Comparison of ENCODE assay signal across 20 mouse cellular contexts in genomic region chr7:35059467-35059866, GRCm38 (mm10). TPM values are rescaled to one million over a fixed set of nuclear protein-coding genes. Genes with fewer than 3 reads are reported as not detected.
A peak's percentile ranks its signal among the peaks of the same experiment; 100 is the strongest.
DNase-seq lines count a peak whose midpoint lies in the region; ATAC-seq and TF ChIP-seq lines count a peak whose summit lies in the region.
"Had no signal": no experiment of that assay in that cellular context is flagged by ENCODE, and none has a peak within 500 bp of the region (broad histone marks: within the 10 kb centered on the region; RNA-seq: fewer than 3 reads in every experiment).

No protein-coding gene starts in this region.

- H3K9me3 ChIP-seq in kidney, postnatal 0 days (replicated peaks; ENCODE audit: low read length) = no peaks in the 10 kb centered on the region
- H3K9me3 ChIP-seq: limb, embryonic 10.5 days; midbrain, embryonic 12.5 days; neural tube, embryonic 15.5 days had no signal

- H3K4me1 ChIP-seq in kidney, postnatal 0 days (replicated peaks; ENCODE audit: insufficient read depth, low read length) = peaks cover 10% of the 10 kb centered on the region

- H3K27ac ChIP-seq in kidney, postnatal 0 days = no peak overlapping the region
- H3K27ac ChIP-seq: heart, embryonic 13.5 days; left cerebral cortex, adult 2 months; limb, embryonic 10.5 days; macrophage; midbrain, embryonic 12.5 days; neural tube, embryonic 15.5 days had no signal

- no peak for ATAC-seq in kidney, postnatal 0 days (replicated peaks; ENCODE audit: low FRiP score, low read depth)
- ATAC-seq: forebrain, embryonic 14.5 days; inflammation-experienced regulatory T-cells, adult 6 months had no signal

- no peak for DNase-seq in kidney, postnatal 0 days (ENCODE audit: low spot score)
- DNase-seq in kidney, adult 8-10 months = no peak
- peak; percentile 46 for DNase-seq in testis, postnatal 14 days (ENCODE audit: low spot score)
- no peak for DNase-seq in testis, postnatal 10 days (ENCODE audit: low spot score)
- DNase-seq in ZHBTc4 (ENCODE audit: low read depth, low spot score) (peak; percentile 68), adipocyte (ENCODE audit: low spot score) (no peak)
- no peak for DNase-seq in frontal cortex, postnatal 10 days (ENCODE audit: low spot score in 2 of 2)
- DNase-seq: adrenal gland, adult 8-10 months; cerebellum, adult 11-12 months; heart, postnatal 4 days had no signal

- no peak overlapping the region for H3K4me3 ChIP-seq in kidney, postnatal 0 days (replicated peaks; ENCODE audit: low read depth, low read length)
- H3K4me3 ChIP-seq: erythroblast, embryonic 14.5 days; heart, embryonic 13.5 days; left cerebral cortex, adult 2 months; limb, embryonic 10.5 days; midbrain, embryonic 12.5 days; neural tube, embryonic 15.5 days had no signal

- no peak overlapping the region for H3K4me2 ChIP-seq in kidney, postnatal 0 days (ENCODE audit: low read length)
- H3K4me2 ChIP-seq: heart, embryonic 13.5 days; midbrain, embryonic 12.5 days; neural tube, embryonic 15.5 days had no signal

- no peak overlapping the region for H3K9ac ChIP-seq in kidney, postnatal 0 days (ENCODE audit: low read depth, low read length)
- H3K9ac ChIP-seq: heart, embryonic 13.5 days; midbrain, embryonic 12.5 days; neural tube, embryonic 15.5 days had no signal

- WGBS in kidney, postnatal 0 days = 76% methylated on average over 5 of the region's 5 CpGs

- peak; percentile 35; the same call in 1 of the 2 replicates for TF ChIP-seq CTCF in kidney, postnatal 0 days (IDR thresholded peaks at IDR 0.05; ENCODE audit: low read depth)

- no peaks in the 10 kb centered on the region for H3K27me3 ChIP-seq in kidney, postnatal 0 days (ENCODE audit: insufficient read depth, low read length)
- H3K27me3 ChIP-seq: CH12.LX; heart, embryonic 13.5 days; neural tube, embryonic 15.5 days had no signal

- no peaks in the 10 kb centered on the region for H3K36me3 ChIP-seq in kidney, postnatal 0 days (ENCODE audit: insufficient read depth, low read length)
- H3K36me3 ChIP-seq: heart, embryonic 13.5 days; limb, embryonic 10.5 days; midbrain, embryonic 12.5 days; neural tube, embryonic 15.5 days had no signal

RNA-seq across cellular contexts. Expression of gene Cebpg, which starts 3.1 kb away (rescaled TPM):
- 30.8 and 32.4 TPM in 2 replicates for polyA plus RNA-seq in kidney, postnatal 0 days (2015; fragmentation: Nextera tagmentation; extraction: Ambion mirVana)

RNA-seq across cellular contexts. Expression of gene Cebpa, which starts 59.6 kb away (rescaled TPM):
- polyA plus RNA-seq in kidney, postnatal 0 days (2015; fragmentation: Nextera tagmentation; extraction: Ambion mirVana) = 1.9 and 2.3 TPM in 2 replicates

Comparison
In these comparisons a context has a peak if more than half of its experiments do, and no peak if none do; other contexts are left out.
1. DNase-seq: peak in testis, postnatal 14 days (single experiment) and ZHBTc4 (single experiment); none in kidney, postnatal 0 days (single experiment), kidney, adult 8-10 months (0 of 2), testis, postnatal 10 days (single experiment), adipocyte (single experiment) and frontal cortex, postnatal 10 days (0 of 2).